Mouse (Mus musculus): ENCODE measurements around the gene Fstl1.

Fstl1 gene

GRCm38 (mm10) chr16:37824778-37825505 is 48.3 kb downstream of the Fstl1 start:
- no peak for DNase-seq

DNA sequence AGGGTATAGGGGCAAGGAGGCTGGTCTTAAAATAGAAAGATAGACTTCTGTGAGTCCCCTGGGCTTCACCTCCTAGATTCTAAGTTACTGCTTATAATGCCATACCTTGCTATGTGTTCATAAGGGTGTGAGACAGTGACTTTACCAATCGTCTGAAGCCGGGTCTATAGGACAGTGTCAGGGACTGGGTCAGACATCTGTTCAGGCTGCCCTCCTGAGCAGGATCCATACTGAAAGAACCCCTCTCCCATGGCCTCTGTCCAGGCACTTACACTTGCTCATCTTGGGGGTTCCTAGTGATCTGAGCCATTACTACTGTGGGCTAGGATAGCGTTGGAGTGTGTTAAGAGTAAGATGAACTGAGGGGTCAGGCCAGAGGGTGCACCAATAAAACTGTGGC is 49.6 kb downstream of the Fstl1 start:
- DNase-seq: no peak

- no peak for DNase-seq
Observed at GRCm38 (mm10) chr16:37831041-37831440, 54.4 kb downstream of the Fstl1 start.

GRCm38 (mm10) chr16:37837571-37837970 is 60.9 kb downstream of the Fstl1 start:
- DNase-seq: no peak

DNA sequence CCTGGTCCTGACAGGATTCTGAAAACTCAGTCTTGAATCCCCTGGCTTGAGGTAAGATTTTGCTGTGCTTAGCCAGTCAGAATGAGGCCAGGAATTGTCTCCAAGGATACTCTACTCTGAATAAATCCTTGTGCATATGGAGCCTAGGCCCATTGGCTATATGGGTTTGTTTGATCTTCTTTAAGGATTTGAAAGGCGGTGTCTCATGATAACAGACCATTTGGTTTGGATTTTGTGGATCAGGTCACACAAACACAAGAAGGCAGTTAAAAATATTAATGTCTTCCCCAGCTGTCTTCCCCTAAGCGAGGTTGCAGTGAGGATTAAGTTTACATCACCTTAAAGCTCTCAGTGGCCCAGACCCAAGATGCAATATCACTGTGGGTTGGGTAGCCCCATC is 65.8 kb downstream of the Fstl1 start:
- DNase-seq: no peak

GRCm38 (mm10) chr16:37843740-37844139 is 67.1 kb downstream of the Fstl1 start:
- DNase-seq: no peak

DNA sequence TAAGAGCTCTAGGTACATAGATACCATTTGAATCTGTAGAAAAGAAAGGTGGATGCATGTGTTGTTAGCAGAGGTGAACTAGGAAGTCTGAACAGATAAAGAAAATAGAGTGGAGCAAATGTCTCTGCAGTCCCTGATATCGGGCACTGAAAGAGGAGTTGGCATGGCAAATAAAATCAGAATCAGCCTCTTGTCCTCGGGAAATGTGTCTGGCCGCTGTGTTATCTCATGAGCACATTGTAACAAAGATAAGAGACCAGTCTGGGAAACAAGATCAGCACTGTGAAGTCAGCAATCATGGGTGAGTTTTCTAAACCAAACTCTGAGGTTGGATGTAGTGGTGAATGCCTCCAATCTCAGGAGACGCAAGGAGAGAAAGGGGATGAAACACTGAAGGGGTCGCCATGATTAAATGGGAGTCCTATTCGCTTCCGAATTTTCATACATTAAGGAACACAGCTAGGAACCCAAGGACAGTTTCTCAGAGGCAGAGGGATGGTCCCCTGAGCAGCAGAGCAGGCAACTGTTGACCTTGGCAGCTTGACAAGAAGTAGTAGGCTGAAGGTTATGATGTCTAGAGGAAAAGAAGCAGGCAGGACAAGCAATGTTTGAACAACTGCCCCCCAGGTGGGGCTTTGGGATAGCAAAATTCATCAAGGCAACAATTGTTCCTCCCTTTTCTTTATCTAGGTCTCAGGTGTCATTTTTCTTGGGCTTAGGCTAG is 68.7 kb downstream of the Fstl1 start:
- DNase-seq: no peak

DNA sequence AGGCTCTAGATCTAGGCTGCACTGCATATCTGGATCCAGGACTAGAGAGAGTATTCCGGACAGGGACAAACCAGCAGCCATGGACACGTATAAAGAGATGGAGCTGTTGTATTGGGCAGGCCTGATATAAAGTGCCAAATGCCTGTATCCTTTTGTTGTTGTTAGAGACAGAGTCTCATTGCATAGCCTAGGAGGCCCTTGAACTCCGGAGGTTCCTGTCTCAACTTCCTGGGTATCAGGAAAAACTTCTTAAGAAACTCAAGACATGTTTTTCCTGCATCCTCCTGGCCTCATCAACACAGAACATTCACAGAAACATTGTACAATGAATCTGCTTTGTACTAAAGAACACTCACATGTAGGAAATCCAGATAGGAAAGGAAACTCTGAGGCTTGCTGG is 70.4 kb downstream of the Fstl1 start:
- no peak for DNase-seq

DNA sequence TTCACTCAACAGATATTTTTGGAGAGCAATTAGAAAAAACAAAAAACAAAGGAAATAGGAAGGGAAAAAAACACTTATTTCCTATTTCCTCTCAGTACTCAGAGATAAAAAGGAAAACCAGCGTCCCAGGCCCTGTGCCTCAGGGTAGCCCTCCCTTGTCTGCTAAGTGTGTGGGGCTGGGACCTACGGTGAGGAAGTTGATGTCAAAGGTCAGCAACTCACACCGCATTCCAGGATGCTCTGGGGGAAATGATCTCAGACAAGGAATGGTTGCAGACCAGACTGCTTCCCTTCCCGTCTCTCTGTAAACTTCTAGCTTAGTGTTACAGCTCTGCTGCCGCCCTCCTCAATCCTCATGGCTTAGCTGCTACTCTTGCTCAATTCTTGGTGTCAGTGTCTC is 74.7 kb downstream of the Fstl1 start:
- DNase-seq: no peak

DNA sequence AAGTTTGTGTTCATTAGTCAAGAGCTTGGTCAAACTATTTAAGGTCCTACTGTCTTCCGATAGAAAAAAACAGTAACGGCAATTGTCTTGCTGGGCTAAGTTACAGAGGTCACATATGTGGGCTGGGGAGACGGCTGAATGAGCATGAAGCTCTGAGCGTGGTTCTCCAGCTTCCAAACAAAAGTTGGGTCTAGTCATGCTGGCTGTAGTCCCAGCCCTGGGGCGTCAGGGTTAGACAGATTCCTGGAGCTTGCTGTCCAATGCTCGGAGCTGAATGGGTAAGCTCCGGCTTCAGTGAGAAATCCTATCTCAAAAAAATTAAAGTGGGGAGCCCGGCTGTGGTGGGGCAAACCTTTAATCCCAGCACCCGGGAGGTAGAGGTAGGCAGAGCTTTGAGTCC is 76.6 kb downstream of the Fstl1 start:
- DNase-seq: no peak

- DNase-seq: no peak
Observed at GRCm38 (mm10) chr16:37854054-37854453, 77.4 kb downstream of the Fstl1 start.

GRCm38 (mm10) chr16:37854593-37854992 is 77.9 kb downstream of the Fstl1 start:
- DNase-seq: no peak

GRCm38 (mm10) chr16:37855583-37855982 is 78.9 kb downstream of the Fstl1 start:
- no peak for DNase-seq

DNA sequence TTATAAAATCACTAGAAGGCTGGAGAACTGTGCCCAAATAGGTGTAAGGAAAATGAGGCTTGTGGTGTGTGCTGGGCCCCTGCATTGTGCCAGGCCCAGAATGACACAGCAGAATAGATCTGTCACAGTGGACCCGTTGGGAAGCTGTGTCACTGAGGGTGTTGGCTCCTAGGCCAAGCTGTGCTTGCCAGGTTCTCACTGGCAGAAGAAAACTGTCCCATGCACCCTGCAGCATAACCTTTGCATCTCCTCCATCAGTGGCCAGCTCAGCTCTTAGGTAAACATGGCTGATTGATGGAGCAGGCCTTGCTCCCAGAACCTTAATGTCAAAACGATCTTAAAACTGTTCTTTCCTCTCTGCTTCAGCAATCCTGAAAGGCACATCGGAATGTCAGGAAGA is 79.7 kb downstream of the Fstl1 start:
- DNase-seq: no peak

GRCm38 (mm10) chr16:37857495-37857894 is 80.8 kb downstream of the Fstl1 start:
- DNase-seq: no peak

DNA sequence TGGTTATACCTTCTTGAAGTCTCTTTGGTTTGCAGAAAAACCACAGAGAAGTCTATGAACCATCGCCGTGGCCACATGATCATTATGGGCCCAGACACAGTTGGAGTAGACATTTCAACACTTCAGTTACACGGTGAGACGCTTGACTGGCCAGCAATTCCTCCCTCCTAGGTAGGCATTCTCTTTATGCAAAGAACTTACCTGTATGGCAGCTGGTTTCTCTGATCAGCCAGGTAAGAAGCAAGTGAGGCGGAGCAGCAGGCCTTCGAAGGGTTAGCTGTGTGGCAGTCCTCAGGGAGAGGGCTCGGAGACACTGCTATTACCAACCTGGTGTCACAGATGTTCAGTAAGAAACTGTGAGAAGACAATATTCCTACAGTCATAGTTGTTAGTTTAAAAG is 83.5 kb downstream of the Fstl1 start:
- no peak for DNase-seq

- DNase-seq: no peak
Observed at GRCm38 (mm10) chr16:37861029-37861428, 84.4 kb downstream of the Fstl1 start, which contains the start of gene Gm36028. Gene Gm36028 (minus strand): TSS chr16:37861146.

- DNase-seq: no peak
Observed at GRCm38 (mm10) chr16:37863876-37864275, 87.2 kb downstream of the Fstl1 start.

GRCm38 (mm10) chr16:37865841-37866240 is 89.2 kb downstream of the Fstl1 start:
- no peak for DNase-seq

- DNase-seq: peak; percentile 71 to 81
Observed at GRCm38 (mm10) chr16:37867791-37868505, 91.3 kb downstream of the Fstl1 start, which contains the start of gene Lrrc58. Gene Lrrc58 (plus strand): TSS chr16:37868389.

DNA sequence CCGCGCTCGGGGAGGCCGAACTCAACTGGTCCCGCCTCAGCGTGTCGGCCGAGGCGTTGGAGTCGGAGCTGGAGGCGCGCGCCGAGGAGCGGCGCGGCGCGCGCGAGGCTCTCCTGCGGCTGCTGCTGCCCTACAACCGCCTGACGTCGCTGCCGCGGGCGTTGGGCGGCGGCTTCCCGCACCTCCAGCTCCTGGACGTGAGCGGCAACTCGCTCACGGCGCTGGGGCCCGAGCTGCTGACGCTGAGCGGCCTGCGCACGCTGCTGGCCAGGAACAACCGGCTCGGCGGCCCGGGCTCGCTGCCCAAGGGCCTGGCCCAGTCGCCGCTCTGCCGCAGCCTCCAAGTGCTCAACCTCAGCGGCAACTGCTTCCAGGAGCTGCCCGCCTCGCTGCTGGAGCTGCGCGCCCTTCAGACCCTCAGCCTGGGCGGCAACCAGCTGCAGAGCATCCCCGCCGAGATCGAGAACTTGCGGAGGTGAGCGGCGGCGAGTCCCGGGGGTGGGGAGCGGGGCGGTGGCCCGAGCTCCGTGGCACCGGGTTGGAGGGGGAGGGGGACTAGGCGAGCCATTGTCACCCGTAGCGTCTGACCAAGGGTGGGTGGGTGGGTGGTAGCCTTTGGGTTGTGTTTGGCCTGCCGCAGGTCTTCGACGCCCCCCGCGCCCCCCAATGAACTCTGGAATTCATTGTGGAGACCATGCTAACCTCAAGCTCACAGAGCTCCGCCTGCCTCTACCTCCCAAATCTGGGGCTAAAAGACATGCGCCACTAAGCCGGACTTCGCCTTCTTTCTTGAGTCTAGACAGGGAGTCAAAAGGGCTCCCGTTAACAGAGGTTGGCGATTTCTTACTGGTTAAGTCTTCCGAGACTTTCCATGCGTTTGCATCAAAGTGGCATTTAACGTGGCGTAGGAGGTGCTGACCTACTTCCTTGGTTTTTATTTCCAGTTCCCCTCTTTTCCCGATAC is 92.1 kb downstream of the Fstl1 start:
- peak in 1 of 2 experiments; percentile 35 for DNase-seq

DNA sequence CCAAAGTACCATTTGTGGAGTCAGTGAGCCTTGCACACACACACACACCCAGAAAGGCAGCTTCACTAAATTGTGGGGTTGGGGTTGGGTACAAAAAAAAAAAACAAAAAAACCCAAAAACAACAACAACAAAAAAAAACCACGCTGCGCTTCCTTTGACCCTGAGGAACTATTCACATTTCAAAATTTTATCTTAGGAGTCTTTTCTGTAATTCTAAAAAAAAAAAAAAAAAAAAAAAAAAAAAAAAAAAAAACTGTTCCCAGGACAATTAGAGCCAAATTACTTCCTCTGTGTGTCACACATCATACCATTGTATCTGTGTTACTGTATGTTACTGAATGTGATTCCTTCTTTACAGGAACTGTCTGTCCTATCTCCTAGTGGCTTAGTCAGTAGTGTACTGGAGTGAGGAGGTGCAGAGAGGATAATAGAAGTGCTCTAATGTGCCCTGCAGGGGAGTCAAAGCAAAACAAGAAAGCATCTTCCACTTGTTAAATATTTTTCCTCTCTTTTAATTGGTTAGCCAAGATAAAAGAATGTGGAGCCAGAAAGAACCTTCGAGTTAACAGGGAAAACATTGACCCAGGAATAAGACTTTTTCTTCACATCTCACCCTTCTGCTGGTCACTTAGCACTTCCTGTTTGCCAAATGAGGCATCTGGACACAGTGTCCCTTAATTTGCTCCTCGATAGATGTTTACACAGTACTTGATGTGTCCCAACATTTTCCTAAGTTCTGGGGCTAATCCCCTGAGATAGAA is 93.0 kb downstream of the Fstl1 start:
- no peak for DNase-seq
